Mouse (Mus musculus) cerebral cortex, adult 2 months (tissue): Measurements from ENCODE around the gene Tspan18.

Source experiments
- WGBS: fragments of 180-500 bp; shearing (Covaris S2); methylation state at CpG from one replicate; pipeline ENCODE4 v1.1.7; 2018; 5-methylcytosine and 5-hydroxymethylcytosine counted together

The Tspan18 gene

GRCm38 (mm10) chr2:93187323-93187996 lies 146.8 kb downstream of the Tspan18 start, which contains the start of gene Trp53i11:
Gene Trp53i11, plus strand, starts transcription at chr2:93187548.
- WGBS, result under 1% methylated on average over 69 of the region's 69 CpGs

DNA sequence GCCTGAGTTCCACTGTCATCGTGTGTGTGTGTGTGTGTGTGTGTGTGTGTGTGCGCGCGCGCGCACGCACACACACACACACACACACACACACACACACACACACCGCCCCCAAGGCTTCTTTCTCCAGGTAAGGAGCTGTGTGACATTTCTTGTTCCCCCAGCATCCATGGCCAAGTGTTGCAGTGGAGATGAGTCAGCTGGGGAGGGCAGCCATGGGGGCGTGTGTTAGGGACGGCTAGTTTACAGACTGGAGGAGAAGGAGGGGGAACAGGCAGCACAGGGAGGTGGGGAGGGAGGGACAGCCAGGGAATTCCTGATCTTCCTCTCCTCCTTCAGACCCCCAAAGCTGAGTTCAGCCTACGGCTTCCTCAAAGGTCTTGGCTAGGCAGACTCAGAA lies 151.4 kb downstream of the Tspan18 start:
- WGBS, result 52% methylated on average over 11 of the region's 11 CpGs

DNA sequence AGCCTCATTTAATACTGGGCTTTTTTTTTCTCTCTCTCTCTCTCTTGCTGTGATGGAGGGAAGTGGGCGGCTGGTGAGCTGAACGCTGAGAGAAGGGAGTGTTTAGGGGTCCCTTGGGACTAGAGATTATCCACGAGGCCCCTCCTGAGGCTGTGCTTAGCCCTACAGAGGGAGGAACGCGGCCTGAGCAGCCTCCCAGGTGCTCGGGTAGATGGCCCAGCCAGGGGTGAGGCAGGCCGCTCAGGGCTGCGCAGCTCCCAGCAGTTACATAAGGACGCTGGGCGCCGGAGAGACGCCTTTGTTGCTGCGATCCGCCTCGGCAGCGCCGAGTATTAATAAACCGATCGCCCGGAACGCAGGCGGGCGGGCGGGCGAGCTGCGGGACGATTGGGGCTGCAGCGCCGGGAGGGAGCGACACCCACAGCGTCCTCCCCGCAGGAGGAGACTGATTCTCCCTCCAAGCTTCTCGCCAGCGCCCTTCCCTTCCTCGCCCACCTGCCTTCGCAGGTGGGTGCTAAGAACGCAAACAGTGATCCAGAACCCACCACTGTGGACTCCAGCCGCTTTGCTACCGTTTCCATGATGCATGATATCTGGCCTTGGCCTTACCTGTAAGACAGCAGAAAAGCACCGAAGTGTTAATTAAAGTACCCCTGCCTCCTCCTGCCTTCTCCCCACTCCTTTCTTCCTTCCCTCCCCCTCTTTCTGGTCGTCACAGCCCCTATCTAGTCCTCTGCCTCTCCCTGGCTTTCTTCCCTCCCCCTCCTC lies 154.0 kb downstream of the Tspan18 start:
- WGBS, result 7% methylated on average over 41 of the region's 41 CpGs

DNA sequence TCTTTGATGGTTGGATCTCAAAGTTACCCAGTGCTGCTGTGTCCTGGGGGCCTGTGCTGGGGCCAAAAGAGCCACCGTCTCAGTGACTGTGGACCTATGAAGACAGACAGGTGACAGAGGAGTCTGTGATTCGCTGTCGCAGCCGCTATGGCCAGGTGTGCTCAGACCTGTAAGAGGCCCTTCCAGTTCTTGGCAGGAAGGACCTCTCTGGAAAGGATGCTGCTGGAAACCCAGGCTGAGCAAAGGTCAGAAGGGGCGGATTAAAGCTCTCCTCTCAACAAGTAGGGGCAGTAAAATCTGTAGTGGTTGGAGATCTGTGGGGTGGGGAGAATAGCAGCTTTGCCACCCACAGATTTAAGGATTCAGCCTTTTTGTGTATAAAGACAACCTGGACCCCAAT lies 154.7 kb downstream of the Tspan18 start:
- WGBS, result 78% methylated on average over 5 of the region's 5 CpGs

GRCm38 (mm10) chr2:93178313-93178677 lies 156.0 kb downstream of the Tspan18 start:
- whole genome bisulfite sequencing, result 92% methylated on average over 4 of the region's 4 CpGs

DNA sequence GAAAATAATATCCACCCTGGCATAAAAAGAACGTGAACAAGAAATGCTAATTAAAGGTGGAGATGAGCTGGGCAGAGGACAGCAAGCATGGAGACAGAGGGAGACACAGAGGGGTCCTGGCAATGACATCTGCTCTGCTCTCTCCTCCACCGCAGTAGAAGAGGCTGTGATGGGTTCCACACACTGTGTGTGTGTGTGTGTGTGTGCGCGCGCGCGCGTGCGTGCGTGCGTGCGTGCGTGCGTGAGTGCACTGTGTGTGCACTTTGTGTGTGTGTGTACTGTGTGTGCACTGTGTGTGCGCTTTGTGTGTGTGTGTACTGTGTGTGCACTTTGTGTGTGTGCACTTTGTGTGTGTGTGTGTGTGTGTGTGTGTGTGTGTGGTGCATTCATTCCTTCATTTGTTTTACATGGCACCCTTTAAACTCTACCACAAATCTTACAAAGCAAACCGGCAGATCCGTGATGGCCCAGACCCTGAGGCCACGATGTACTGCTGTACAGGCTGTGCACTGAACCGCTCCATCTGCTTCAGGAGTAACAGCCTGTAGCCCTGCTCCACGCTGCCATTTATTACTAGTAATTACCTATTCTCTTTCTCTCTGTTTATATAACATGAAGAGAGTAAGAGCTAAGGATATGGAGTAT lies 156.5 kb downstream of the Tspan18 start:
- 83% methylated on average over 20 of the region's 20 CpGs for WGBS

DNA sequence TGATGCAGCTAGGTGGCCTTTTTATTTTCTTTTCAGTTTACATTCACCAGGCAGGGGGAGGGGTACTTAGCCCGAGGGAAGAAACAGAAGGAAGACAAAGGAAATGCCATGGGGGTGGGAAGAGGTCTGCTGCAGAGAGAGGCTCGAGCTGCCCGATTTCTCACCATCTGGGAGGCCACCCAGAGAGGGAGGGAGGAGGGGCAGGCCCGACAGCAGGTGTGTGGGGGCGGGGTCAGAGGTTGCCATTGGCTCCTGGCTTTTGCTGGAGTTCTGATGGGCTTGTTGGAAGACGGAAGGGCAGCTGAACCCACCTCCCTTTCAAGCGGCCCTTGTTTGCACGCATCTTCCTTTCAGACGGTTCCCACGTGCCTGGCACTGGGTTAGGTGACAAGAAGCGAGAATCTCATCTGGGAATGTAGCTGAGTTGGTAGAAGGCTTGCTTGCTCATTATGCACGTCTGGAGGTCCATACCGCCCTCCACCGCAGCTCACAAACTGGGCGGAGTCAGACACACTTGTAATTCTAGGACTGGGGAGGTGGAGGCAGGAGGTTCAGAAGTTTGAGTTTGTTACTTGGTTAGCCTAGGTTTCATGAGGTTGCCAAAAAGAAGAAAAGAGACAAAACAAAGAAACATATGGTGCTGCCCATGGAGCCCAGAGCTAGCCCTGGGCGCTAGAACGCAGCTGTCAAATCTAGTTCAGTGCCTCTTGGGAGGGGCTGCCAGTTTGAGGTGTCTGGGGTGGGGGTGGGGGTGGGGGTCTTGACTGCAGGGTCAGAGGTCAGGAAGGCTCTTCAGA lies 157.2 kb downstream of the Tspan18 start:
- 21% methylated on average over 17 of the region's 17 CpGs for WGBS

- WGBS, result 65% methylated on average over 4 of the region's 4 CpGs
Measured at GRCm38 (mm10) chr2:93176193-93176798, 158.0 kb downstream of the Tspan18 start.

DNA sequence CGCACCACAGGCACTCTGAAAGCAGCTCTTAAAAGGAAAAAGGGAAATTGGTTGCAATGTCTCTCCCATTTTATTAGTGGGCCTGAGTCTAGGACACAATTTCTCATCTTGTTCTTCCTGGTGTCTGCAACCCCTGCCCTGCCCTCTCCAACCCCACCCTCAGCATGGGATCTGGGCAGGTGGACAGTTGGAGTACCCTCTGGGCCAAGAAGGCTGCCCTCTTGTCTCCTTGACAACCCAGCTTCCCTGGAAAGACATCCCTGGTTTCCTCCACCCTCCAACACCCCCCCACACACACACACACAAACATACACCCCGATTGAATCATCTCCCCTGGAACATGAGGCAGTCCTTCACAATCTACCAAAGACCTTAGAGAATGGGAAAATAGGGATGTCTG lies 158.6 kb downstream of the Tspan18 start:
- 69% methylated on average over 2 of the region's 2 CpGs for WGBS

- 67% methylated on average over 5 of the region's 5 CpGs for WGBS
Measured at GRCm38 (mm10) chr2:93175278-93175677, 159.0 kb downstream of the Tspan18 start.

GRCm38 (mm10) chr2:93174159-93174558 lies 160.1 kb downstream of the Tspan18 start:
- 79% methylated on average over 5 of the region's 5 CpGs for WGBS

DNA sequence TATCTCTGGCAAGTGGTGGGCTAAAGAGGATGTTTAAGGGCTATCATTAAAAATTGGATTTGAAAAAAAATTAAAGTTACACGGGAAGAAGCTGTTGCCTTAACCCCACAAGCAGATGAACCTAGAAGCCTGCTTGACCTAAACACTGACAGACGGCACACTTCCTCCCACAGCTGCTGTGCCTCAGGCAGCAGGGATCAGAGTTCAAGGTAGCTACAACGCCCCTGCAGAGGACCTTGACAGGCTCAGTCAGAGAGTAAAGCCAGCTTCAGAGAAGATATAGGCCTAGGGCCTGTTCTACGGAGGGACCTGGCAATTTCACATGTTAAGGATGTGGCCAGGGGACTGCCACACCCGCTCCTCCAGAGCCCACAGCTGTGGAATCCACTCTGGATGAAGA lies 161.8 kb downstream of the Tspan18 start:
- 79% methylated on average over 5 of the region's 5 CpGs for WGBS

DNA sequence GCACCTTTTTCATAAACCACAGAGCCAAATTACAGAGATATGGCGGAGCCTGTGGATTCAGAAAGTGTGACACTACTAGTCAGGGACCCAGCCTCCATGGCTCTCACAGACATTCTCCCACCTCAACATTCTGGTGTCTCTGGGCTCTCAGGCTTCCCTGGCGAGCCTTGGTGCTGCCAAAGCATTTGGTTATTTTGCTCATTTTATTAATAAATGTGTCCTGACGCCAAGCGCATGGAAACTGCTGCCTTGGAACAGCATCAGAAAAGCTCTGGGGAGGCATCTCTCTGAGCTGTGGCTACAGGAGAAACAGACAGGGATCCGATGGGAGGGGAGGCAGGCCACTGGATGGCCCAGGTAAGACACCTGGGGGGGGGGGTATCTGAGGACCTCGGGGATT lies 162.4 kb downstream of the Tspan18 start:
- 72% methylated on average over 6 of the region's 6 CpGs for WGBS

GRCm38 (mm10) chr2:93170845-93171200 lies 163.5 kb downstream of the Tspan18 start:
- WGBS, result 64% methylated on average over 5 of the region's 5 CpGs

DNA sequence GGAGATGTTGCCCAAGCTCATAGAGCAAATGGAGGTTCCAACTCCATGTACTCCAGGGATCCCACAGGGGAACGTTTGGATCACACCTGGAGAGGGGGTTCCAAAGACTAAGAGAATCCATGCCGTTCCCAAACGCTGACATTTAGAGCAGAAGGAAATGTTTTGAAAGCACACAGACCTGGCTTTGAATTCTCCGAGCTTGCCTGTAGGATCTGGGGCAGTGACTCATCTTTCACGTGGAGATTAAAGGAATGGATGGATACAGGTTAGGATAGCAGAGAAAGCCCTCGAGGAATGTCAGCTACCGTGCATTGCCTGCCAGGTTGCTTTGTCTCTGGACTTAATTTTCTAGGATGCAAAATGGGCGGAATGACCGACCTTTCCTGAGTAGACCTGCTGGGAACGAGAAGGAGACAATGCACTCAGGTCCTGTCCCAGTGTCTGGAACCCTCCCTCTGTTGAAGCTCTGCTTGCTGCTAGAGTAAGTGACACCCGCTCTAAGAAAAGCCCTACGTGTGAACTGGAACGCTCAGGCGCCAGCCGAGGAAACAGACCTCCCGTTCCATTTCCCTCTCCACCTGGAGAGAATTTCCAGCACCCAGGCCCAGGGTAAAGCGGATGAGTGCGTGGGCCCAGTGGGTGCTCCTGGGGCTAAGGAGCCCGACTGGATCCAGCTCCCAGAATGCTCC lies 164.0 kb downstream of the Tspan18 start:
- 55% methylated on average over 19 of the region's 19 CpGs for WGBS

DNA sequence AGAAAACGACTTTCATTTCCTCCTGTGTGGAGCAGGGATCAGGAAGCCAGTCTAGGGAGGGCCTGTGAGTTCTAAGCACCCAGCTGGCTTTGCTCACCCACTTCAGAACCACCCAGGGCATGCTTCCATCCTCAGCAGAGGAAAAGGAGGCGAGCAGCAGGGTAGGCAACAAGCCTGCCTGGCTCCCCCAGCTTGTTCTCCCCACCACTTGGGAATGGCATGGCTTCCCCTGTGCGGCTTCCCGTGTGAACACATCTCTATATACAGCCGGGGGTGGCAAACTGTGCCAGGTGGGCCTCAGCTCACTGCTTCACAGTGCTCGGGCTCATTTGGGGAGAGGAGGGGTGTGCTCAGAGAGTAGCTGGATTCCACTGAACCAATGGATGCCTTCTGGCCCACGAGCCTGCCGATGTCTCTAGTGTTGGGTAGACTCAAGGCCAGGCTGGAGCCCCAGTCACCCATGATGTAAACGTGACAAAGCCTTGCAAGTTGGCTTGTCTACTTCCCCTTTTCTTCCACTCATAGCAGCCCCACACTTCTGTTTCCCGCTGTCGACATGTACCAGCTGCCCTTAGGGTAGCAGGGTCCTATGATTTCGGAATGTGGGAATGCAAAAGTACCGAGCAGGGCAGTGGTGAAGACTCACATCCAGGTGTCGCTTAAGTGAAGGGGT lies 167.4 kb downstream of the Tspan18 start:
- WGBS, result 71% methylated on average over 14 of the region's 14 CpGs

GRCm38 (mm10) chr2:93166295-93166694 lies 168.0 kb downstream of the Tspan18 start:
- 75% methylated on average over 6 of the region's 6 CpGs for WGBS

GRCm38 (mm10) chr2:93163750-93164335 lies 170.5 kb downstream of the Tspan18 start:
- WGBS, result 88% methylated on average over 6 of the region's 6 CpGs

DNA sequence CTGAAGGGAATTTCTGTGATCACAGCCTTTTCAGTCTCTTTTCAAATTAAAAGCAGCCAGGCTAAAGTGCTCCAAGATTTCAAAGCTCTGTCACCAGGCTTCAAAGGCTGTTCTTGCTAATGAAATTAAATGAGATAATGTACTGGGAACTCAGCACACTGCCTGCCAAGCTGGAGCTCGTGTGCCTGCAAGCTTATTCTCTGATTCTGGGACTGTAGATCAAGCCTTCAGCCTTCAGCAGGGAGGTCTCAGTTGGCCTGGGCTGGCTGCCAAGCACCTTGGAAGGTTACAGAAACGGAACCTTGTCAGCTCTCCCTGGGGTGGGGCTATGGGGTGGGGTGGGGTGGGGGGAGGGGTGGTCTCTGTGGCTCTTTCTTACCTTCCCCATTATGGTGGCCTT lies 171.0 kb downstream of the Tspan18 start:
- 65% methylated on average over 2 of the region's 2 CpGs for WGBS

DNA sequence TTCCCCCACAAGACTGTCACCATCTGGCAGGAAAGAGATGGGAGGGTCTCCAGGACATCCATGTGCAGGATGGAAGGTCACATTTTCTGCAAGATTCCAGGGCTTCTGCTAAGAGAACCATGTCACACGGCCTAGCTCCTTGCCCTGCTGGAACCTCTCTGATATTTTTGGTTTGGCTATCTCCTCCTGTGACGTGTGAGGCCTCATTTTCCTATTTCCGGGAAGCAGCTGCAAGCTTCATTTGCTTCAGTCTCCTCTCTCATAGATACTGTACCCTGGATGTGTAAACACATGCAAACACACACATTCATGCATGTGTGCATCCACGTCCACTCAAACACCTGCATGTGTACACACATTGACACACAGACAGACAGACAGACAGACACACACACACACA lies 171.5 kb downstream of the Tspan18 start:
- WGBS, result 76% methylated on average over 4 of the region's 4 CpGs
